Mouse (Mus musculus): ENCODE results near the gene Olfr569. TPM values are rescaled to one million over a fixed set of nuclear protein-coding genes. Genes with fewer than 3 reads are reported as not detected.

Olfr569 gene
- total RNA-seq (2022), result not detected

DNA sequence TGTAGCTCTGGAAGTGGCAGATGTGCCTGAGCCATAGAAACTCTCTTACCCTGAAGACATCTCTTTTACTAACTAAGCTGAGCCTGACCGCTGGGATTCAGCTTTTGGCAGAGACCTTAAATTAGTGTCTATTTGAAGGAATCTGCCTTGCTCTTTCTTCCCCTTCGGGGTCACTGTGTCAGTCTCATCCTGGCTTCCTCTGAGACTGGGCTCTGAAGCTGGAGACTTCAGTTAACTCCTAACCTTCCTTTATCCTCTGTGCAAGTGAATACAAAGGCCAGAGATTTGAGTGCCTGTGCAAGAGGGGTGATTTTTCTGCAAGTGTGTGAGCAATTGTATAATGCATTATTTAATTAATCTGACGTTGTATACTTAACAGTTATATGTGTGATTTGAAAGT lies at the start of gene Olfr569:
TSS of gene Olfr569 (minus strand) at position 101 of the 400 bp plus-strand sequence.
- DNase-seq (ENCODE audit: low spot score), result no peak

DNA sequence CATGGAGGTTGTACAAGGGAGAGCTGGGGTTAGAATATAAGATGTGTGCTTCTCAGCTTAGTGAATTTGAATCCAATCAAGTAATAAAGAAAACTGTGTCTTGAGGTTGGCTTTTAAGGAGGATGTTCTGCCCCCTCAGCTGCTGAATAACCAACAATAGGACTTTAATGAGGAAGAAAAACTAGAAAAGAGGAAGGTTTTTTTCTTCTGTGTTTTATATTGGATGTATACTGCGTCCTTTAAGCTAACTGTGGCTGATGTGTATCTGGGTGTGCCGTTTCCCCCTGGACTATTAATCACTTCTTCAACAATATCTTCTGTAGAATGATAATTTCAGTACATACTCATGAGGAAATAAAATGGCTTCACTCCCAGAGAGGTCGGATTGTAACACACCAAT lies 36.4 kb upstream of the Olfr569 start:
- no peak for DNase-seq (ENCODE audit: low spot score)

DNA sequence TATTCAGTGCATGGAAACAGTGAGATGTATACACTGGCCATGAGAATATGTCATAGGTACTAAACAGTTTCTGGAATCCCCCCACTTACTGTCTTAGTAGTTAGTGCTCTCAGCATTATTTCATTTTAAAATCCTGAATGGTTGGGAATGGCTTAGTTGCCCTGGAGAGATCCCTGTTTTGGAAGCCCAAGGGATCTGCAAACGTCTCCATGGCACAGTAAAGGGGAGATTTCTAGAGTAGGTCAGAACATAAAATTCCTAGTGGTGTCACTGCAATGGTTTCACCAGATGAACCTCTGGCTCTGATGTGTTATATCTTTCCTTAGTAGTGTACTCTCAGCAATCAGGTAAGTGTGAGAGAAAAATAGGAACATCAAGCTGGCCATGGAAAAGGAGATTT lies 33.4 kb upstream of the Olfr569 start, which contains the start of gene Olfr572:
TSS of gene Olfr572 (plus strand) at position 301 of the 400 bp plus-strand sequence.
- DNase-seq (ENCODE audit: low spot score), result no peak

DNA sequence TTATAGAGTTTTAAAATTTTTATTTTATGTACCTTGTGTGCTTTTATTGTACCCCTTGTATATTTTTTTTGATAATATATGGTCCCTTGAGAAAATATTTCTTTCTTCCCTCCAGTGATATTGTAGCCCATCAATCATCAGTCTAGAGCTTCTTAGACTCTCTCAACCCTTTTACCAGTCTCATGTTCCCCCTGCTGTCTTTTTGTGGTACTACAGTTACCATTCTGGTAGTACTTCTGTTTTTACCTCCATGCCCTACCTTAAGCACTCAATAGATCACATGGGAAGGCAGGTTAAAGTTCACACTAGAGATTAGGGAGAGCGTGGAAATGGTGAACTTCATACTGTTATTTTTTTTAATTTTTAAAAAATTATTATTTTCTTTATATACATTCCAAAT lies 28.9 kb upstream of the Olfr569 start:
- DNase-seq (ENCODE audit: low spot score), result peak; percentile 11

DNA sequence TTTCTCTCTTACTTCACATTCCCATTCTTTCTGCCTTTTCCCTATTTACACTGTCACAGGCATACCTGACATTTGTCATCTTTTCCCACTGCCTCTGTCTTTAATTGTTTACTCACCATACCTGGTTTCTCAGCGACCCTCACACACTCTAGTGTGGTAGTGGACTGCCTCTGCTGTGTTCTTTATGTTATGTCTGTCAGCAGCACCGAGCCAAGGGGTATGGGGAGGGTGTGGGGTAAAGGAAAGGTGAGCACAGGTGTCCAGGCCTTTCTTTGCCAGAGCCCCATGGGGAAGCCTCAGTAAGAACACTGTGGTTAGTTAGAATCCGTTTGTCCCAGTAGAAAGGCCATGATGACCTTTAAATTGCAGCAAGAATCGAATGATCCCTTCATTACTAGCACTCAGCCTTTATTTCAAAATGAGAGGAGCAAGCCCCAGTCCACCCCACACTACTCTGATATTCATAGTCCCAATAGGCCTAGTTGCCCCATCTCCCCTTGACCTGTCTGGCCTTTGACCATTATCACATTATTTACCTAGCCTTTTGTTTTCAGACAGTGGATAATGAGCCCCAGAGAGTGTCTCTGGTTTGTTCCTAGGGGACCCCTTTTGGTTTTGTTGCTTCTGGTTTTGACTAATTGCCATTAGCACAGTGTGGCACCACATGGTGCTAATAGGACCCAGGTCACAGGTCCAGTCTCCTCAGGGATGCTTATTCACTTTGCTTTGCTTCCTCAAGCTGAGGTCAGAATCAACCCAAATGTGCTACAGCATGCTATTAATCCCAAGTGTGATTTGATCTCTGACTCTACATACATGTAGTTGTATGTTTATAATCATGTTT lies 26.6 kb upstream of the Olfr569 start, which contains the start of gene Olfr571:
TSS of gene Olfr571 (minus strand) at position 505 of the 844 bp plus-strand sequence.
- DNase-seq (ENCODE audit: low spot score), result no peak

DNA sequence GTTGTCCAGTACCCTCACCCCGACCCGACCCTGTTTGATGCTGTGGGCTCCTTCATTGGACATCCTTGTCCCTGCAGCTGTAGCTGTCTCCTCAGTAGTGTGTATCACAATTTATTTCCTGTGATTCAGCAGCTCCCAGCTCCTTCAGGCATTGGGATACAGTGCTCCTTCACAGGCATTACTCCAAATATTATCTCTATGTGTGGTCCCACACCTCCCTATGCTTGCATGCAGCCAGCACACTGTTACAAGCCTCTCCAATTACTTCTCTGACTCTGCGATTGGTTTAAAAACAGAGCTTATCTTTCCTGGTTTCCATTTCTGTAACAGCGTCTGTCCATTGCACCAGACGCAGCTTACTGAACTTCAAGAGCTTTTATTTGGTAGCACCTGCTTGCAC lies 25.7 kb upstream of the Olfr569 start:
- no peak for DNase-seq (ENCODE audit: low spot score)

DNA sequence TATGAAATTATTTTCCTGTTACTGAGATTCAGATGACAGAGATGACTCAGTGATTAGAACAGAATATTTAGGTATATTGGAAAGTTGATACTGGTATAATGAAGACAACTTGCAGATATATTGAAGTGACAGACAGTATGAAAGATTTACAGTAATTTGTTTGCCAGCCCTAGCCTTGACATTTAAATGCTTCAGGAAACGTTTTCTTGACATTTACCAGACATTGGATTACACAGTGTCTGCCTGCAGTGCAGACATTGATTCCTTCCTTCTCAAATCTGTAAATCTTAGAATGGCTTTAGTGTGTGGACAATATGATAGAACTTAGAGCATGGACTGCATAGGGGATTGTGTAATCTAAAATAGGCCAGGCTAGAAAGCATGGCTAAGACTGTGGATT lies 24.6 kb upstream of the Olfr569 start:
- no peak for DNase-seq (ENCODE audit: low spot score)

DNA sequence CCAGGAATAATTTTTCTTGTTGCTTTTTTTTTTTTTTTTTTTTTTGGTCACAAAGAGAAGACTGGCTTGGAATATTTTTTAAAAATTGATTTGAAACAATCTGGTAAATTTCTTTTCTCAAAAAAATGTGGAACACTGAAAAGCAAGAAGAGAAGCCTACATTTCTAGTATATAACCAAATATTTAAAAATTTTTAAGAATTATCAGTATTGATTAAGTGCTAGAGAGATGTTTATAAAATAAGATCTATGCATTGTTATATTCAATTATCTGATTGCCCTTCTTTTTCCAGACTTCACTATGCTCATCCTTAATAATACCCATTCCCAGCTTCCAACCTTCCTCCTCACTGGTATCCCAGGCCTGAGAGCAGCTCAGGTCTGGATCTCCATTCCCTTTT lies 13.9 kb downstream of the Olfr569 start, which contains the start of gene Olfr568:
TSS of gene Olfr568 (plus strand) at position 301 of the 400 bp plus-strand sequence.
- DNase-seq (ENCODE audit: low spot score), result no peak

DNA sequence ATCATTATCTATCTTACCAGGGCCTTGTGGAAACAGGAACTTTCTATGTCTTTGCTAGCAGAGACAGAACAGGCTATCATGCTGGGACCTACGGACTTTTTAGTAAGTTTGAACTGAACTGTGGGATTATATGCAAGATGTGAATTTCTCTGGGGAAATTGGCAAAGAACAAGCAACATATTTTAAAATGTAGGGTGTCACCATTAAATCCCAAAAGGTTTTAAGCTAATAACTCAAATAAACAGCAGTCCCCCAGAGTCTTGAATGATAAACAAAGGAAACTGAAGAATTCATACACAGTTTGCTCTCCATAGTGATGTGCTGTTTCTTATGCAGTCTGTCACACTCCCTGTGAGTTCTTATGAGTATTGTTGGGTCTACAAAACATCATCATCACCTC lies 32.0 kb downstream of the Olfr569 start, which contains the start of gene Olfr566:
TSS of gene Olfr566 (minus strand) at position 101 of the 400 bp plus-strand sequence.
- DNase-seq (ENCODE audit: low spot score), result no peak

DNA sequence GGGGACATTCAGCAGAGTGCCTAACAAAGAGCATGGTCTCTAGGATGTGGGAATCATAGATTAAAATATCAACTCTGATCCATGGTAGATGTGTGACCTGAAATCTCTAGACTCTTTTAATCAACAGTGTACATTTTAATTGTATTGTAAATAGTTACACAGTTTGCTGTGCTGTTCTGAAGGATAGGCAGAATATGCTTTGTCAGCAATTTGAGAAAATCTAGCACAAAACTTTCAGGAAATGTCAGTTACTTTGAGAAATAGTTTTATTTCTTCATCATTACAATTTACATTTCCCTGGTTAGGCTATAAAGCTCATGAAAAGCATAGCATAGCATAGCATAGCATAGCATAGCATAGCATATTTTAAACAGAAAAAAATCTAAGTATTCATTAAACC lies 34.9 kb downstream of the Olfr569 start:
- no peak for DNase-seq (ENCODE audit: low spot score)

Other genes with a start within 250 kb of the Olfr569 start
- not detected for gene Olfr555, start 232.1 kb downstream of the Olfr569 start, total RNA-seq (2022)
- gene Olfr556, start 226.0 kb downstream of the Olfr569 start, total RNA-seq (2022), result not detected
- 10 to 100 TPM in 2 of 4 experiments, 1 to 10 TPM in 2; 7.1 to 12.6 (median 10.1) TPM for gene Trim68, start 203.6 kb downstream of the Olfr569 start, total RNA-seq (2022)
- not detected for gene Olfr557, start 195.0 kb downstream of the Olfr569 start, total RNA-seq (2022)
- gene Olfr558, start 188.7 kb downstream of the Olfr569 start, total RNA-seq (2022), result 1 to 10 TPM; 1.7 to 2.8 (median 2.0) TPM
- gene Olfr33, start 171.8 kb downstream of the Olfr569 start, total RNA-seq (2022), result not detected
- gene Olfr559, start 163.4 kb downstream of the Olfr569 start, total RNA-seq (2022), result not detected
- gene Olfr560, start 131.5 kb downstream of the Olfr569 start, total RNA-seq (2022), result under 1 TPM in 1 of 4 experiments, not detected in 3; 0.16 TPM
- gene Olfr78, start 131.4 kb downstream of the Olfr569 start, total RNA-seq (2022), result under 1 TPM; 0.23 to 0.41 (median 0.30) TPM
- gene Olfr561, start 119.7 kb downstream of the Olfr569 start, total RNA-seq (2022), result not detected
- gene Olfr564, start 87.4 kb downstream of the Olfr569 start, total RNA-seq (2022), result not detected
- gene Olfr566, start 32.1 kb downstream of the Olfr569 start, total RNA-seq (2022), result not detected
- gene Olfr568, start 13.8 kb downstream of the Olfr569 start, total RNA-seq (2022), result not detected
- gene Olfr570, start 3.7 kb upstream of the Olfr569 start, total RNA-seq (2022), result not detected
- not detected for gene Olfr571, start 26.7 kb upstream of the Olfr569 start, total RNA-seq (2022)
- gene Olfr572, start 33.5 kb upstream of the Olfr569 start, total RNA-seq (2022), result not detected
- gene Olfr573-ps1, start 51.7 kb upstream of the Olfr569 start, total RNA-seq (2022), result not detected
- gene Olfr574, start 57.6 kb upstream of the Olfr569 start, total RNA-seq (2022), result not detected
- not detected for gene Olfr575, start 67.9 kb upstream of the Olfr569 start, total RNA-seq (2022)
- not detected for gene Olfr576, start 71.8 kb upstream of the Olfr569 start, total RNA-seq (2022)
- not detected for gene Olfr577, start 85.1 kb upstream of the Olfr569 start, total RNA-seq (2022)
- gene Olfr578, start 98.4 kb upstream of the Olfr569 start, total RNA-seq (2022), result not detected
- gene Olfr582, start 147.1 kb upstream of the Olfr569 start, total RNA-seq (2022), result not detected
- gene Olfr583, start 160.4 kb upstream of the Olfr569 start, total RNA-seq (2022), result not detected
- gene Olfr584, start 191.0 kb upstream of the Olfr569 start, total RNA-seq (2022), result not detected
- not detected for gene Olfr585, start 206.8 kb upstream of the Olfr569 start, total RNA-seq (2022)
- gene Olfr586, start 234.8 kb upstream of the Olfr569 start, total RNA-seq (2022), result not detected
- not detected for gene Olfr588-ps1, start 250.0 kb upstream of the Olfr569 start, total RNA-seq (2022)